8 mouse cellular contexts compared by ENCODE assay signal in the genomic region with DNA sequence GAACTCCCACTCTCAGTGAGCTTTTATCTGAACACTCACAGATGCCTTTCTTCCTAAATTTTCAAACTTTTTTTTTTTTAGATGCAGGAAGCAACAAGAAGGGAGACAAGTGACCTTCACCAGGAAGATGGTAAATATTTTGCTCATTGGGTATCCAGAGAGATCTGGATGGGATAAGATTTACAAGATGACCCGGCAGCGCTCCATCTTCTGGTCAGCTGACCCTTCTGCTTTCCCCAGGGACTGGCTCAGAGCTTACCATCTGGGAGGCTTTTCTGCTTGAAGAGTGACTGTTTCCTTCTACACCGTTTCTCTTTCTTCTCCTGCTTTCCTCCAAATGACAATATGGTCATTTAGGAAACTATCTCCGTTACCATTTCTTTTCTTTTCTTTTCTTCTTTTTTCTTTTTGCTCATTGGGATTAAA. TPM values are rescaled to one million over a fixed set of nuclear protein-coding genes. Genes with fewer than 3 reads are reported as not detected.
DNase-seq lines count a peak whose midpoint lies in the region; ATAC-seq and TF ChIP-seq lines count a peak whose summit lies in the region.
"Had no signal": no experiment of that assay in that cellular context is flagged by ENCODE, and none has a peak within 500 bp of the region (broad histone marks: within the 10 kb centered on the region; RNA-seq: fewer than 3 reads in every experiment).

No protein-coding gene starts in this region.

- H3K27me3 ChIP-seq in forebrain, postnatal 0 days (ENCODE audit: insufficient read depth, low read length), result no peaks in the 10 kb centered on the region

- H3K9ac ChIP-seq in forebrain, postnatal 0 days, result no peak overlapping the region

- ATAC-seq in forebrain, postnatal 0 days, result peak; percentile 46; the same call in 1 of the 2 replicates

- peak; percentile 21 for DNase-seq in lung, postnatal 10 days
- DNase-seq in lung, adult 2 months, result no peak
- no peak for DNase-seq in forebrain, postnatal 0 days
- peak; percentile 52 to 61 for DNase-seq in kidney, postnatal 4 days
- DNase-seq in adrenal gland, adult 2 months, result no peak
- no peak for DNase-seq in ovary, postnatal 14 days (ENCODE audit: low spot score)
- DNase-seq in cerebellum, adult 8-10 months, result no peak

- no peak for TF ChIP-seq CTCF in lung, adult 2 months (IDR thresholded peaks at IDR 0.05; ENCODE audit: insufficient read depth, low read length)
- no peak for TF ChIP-seq CTCF in forebrain, postnatal 0 days (IDR thresholded peaks at IDR 0.05; ENCODE audit: low read depth)

- no peak overlapping the region for H3K27ac ChIP-seq in forebrain, postnatal 0 days (ENCODE audit: low read depth, low read length)

- no peaks in the 10 kb centered on the region for H3K9me3 ChIP-seq in forebrain, postnatal 0 days (ENCODE audit: low read length)

- no peak overlapping the region for H3K4me3 ChIP-seq in lung, adult 2 months (replicated peaks; ENCODE audit: extremely low read depth, low read depth, low read length)
- H3K4me3 ChIP-seq in forebrain, postnatal 0 days (ENCODE audit: low read depth, low read length), result no peak overlapping the region

- H3K36me3 ChIP-seq in forebrain, postnatal 0 days (ENCODE audit: insufficient read depth), result no peaks in the 10 kb centered on the region

- H3K4me2 ChIP-seq in forebrain, postnatal 0 days (ENCODE audit: low read depth), result no peak overlapping the region

- 37% methylated on average over 4 of the region's 4 CpGs for WGBS in lung, adult 2 months
- WGBS in forebrain, postnatal 0 days, result 18% methylated on average over 4 of the region's 4 CpGs

- TF ChIP-seq POLR2A in lung, adult 2 months (IDR thresholded peaks at IDR 0.05; ENCODE audit: borderline replicate concordance, extremely low read depth, low read depth, low read length), result no peak

- H3K4me1 ChIP-seq in lung, adult 2 months (ENCODE audit: control insufficient read depth, insufficient read depth, low read length), result no peaks in the 10 kb centered on the region
- H3K4me1 ChIP-seq in forebrain, postnatal 0 days (ENCODE audit: insufficient read depth), result peaks cover 7% of the 10 kb centered on the region

RNA-seq across cellular contexts. Expression of a gene that starts 25.2 kb away (rescaled TPM):
- polyA plus RNA-seq in lung, adult 2 months (2012; rRNA removed), result 785 and 816 TPM in 2 replicates
- 66.6 and 80.6 TPM in 2 replicates for total RNA-seq in forebrain, postnatal 0 days (2014; rRNA removed)
- polyA plus RNA-seq in forebrain, postnatal 0 days (2015; fragmentation: Nextera tagmentation; extraction: Ambion mirVana), result 74.6 and 106 TPM in 2 replicates
- 10 to 100 TPM; 26.2 to 37.5 TPM for total RNA-seq in adrenal gland, adult 2 months (2021)
- 50.8 and 65.2 TPM in 2 replicates for polyA plus RNA-seq in adrenal gland, adult 2 months (2012; rRNA removed)

RNA-seq across cellular contexts. Expression of a gene that starts 32.8 kb away (rescaled TPM):
- polyA plus RNA-seq in lung, adult 2 months (2012; rRNA removed), result 5.5 and 7.5 TPM in 2 replicates
- 1.7 and 1.8 TPM in 2 replicates for total RNA-seq in forebrain, postnatal 0 days (2014; rRNA removed)
- 0.40 and 1.1 TPM in 2 replicates for polyA plus RNA-seq in forebrain, postnatal 0 days (2015; fragmentation: Nextera tagmentation; extraction: Ambion mirVana)
- 1 to 10 TPM; 2.7 to 3.0 TPM for total RNA-seq in adrenal gland, adult 2 months (2021)
- 1.3 and 1.5 TPM in 2 replicates for polyA plus RNA-seq in adrenal gland, adult 2 months (2012; rRNA removed)
- polyA plus RNA-seq: limb, embryonic 11.5 days had no signal

RNA-seq across cellular contexts. Expression of a gene that starts 32.8 kb away (rescaled TPM):
- 0.27 and 0.32 TPM in 2 replicates for polyA plus RNA-seq in lung, adult 2 months (2012; rRNA removed)
- total RNA-seq in forebrain, postnatal 0 days (2014; rRNA removed), result 0.10 and 0.15 TPM in 2 replicates
- polyA plus RNA-seq in forebrain, postnatal 0 days (2015; fragmentation: Nextera tagmentation; extraction: Ambion mirVana), result 0.16 and 0.19 TPM in 2 replicates
- total RNA-seq in adrenal gland, adult 2 months (2021), result not detected
- polyA plus RNA-seq in adrenal gland, adult 2 months (2012; rRNA removed), result 0.03 and 0.11 TPM in 2 replicates
- polyA plus RNA-seq: limb, embryonic 11.5 days had no signal

RNA-seq across cellular contexts. Expression of a gene that starts 50.6 kb away (rescaled TPM):
- 130 and 133 TPM in 2 replicates for polyA plus RNA-seq in lung, adult 2 months (2012; rRNA removed)
- total RNA-seq in forebrain, postnatal 0 days (2014; rRNA removed), result 22.9 and 30.4 TPM in 2 replicates
- polyA plus RNA-seq in forebrain, postnatal 0 days (2015; fragmentation: Nextera tagmentation; extraction: Ambion mirVana), result 16.2 and 22.7 TPM in 2 replicates
- 10 to 100 TPM; 13.8 to 19.2 TPM for total RNA-seq in adrenal gland, adult 2 months (2021)
- 53.3 and 62.5 TPM in 2 replicates for polyA plus RNA-seq in adrenal gland, adult 2 months (2012; rRNA removed)

Comparison
In these comparisons a context has a peak if more than half of its experiments do, and no peak if none do; other contexts are left out.
1. DNase-seq: peak in lung, postnatal 10 days (single experiment) and kidney, postnatal 4 days (2 of 2); none in lung, adult 2 months (single experiment), forebrain, postnatal 0 days (single experiment), adrenal gland, adult 2 months (single experiment), ovary, postnatal 14 days (single experiment) and cerebellum, adult 8-10 months (single experiment).